Mouse (Mus musculus): ENCODE measurements around the gene Cxcr6.

Cxcr6 gene

DNA sequence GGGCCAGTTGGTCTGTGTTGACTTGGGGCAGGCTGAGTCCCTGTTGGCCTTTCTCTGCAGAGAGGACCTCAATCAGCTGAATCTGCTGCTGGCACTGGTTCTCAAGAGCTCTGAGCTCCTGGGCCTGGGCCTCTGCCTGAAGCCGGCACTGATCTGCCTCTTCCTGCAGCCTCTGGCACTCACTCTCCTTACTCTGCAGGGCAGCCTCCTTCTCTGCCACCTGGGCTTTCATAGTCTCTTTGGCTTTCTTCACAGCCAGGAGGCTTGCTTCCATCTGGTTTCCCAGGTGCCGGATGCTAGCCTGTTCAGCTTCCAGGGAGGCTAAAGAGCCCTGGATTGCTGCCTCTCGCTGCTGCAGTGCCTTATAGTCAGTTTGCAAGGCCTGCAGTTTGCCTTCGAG, 22.6 kb downstream of the Cxcr6 start:
- peak; percentile 93 for DNase-seq

DNA sequence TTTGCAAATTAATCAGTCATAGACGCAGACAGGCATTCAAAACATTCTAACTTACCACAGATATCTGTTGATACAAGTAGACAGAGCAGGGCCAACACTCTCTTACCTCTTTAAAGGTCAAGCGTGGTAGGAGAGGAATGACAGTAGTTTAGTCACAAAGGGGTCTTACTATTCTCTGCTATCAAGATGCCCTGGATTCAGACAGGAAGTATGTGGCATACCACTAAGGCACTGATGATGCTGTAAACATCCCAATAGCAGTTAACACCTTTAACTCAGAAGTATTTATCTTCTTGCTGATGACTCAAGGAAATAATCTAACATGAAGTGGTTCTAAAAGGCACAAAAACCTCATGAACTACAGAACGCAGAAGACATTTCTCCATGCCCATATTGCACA, 29.6 kb downstream of the Cxcr6 start:
- DNase-seq = no peak

- DNase-seq = no peak
Observed at GRCm38 (mm10) chr9:123840243-123840642, 34.0 kb downstream of the Cxcr6 start.

DNA sequence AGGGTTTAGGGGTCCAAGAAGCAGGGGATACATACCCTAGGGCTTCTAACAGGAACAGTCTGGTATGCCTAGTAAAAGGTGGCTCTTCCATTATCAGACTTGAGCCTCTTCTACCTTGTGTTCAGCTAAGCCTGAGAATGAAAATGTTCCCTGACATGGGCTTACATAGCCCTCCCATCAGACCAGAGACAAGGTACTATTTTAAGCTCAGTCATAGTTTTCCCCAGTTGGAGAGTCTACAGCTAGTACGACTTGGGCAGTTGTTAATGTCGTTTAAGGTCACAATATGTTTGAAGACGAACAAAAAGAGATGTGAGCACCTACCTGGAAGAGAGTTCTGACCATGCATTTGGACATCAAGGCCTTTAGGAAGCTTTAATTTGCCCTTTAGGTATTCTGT, 38.2 kb downstream of the Cxcr6 start:
- DNase-seq = no peak

GRCm38 (mm10) chr9:123845120-123845519, 38.8 kb downstream of the Cxcr6 start:
- no peak for DNase-seq

- no peak for DNase-seq
Observed at GRCm38 (mm10) chr9:123846490-123846889, 40.2 kb downstream of the Cxcr6 start.

DNA sequence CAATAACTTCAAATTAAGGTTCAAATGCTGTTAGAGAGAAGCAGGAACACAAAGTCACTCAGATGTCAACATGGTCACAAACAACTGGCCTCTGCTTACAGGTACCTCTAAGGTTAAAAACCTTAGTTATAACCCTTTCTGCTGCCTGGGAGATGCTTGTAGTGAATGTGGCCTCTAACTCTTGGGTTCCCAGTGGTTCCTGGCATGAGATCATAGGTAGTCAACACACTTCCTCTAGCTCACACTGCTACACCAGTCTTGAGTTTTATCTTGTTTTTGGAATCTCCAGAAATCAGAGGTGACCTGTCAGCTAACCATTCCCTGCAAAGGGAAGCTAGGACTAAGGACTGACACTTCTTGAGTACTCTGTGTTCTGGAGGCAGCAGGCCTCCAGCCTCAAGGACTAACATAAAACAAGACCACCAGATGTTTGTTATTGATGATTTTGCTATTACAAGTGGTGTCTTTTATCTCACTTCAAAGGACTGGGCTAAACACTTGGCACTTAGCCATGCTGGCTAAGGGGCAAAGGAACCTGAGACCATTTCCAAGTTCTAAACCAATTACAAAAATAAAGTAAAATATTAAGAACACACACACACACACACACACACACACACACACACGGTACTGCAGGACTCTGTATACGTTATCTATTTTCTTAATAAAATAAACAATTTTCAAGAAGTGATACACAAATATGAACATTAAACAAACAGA, 43.9 kb downstream of the Cxcr6 start:
- peak; percentile 33 for DNase-seq

GRCm38 (mm10) chr9:123850705-123851061, 44.4 kb downstream of the Cxcr6 start:
- DNase-seq = peak; percentile 36

GRCm38 (mm10) chr9:123851062-123851712, 44.9 kb downstream of the Cxcr6 start:
- DNase-seq = no peak

GRCm38 (mm10) chr9:123851713-123852448, 45.6 kb downstream of the Cxcr6 start, which contains the start of gene Fyco1:
Gene Fyco1, minus strand, starts transcription at chr9:123851899.
- peak; percentile 98 for DNase-seq

- peak; percentile 38 for DNase-seq
Observed at GRCm38 (mm10) chr9:123852449-123853390, 46.4 kb downstream of the Cxcr6 start.

DNA sequence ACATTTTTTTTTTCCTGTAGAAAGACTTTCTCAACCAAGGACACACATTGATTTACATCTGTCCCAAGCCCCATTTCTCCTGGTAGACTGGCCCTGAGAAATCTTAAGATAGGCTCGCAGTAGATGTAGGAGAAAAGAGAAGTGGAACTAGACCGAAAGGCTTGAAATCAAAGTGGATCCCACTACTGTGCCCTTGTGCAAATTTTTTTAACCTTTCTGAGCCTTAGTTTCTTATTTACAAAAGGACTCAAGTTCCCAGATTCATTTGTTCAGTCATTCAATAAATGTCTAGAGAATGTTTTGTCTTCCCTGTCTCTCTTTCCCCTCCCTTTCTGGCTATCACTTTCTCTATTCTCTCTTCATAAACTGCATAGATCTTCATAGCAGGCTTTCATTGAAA, 50.6 kb downstream of the Cxcr6 start:
- no peak for DNase-seq
